Mouse (Mus musculus) T-helper 1 cell (primary cell): ENCODE results near the gene Aldh1a7.
"Not testable (repeated sequence)": the region's sequence is repeated elsewhere in the genome, so short reads cannot be mapped to it uniquely, and the experiment has no call there.

Experiments used
- in situ Hi-C: fragments of 300-600 bp; cut with MboI, MseI; formaldehyde crosslinking; loops from one replicate; pipeline ENCODE4 v1.15.1; 2025; ENCODE audit warnings: high pct_unique_total_duplicates

The Aldh1a7 gene

GRCm38 (mm10) chr19:20727381-20727780 lies at the start of gene Aldh1a7:
Gene Aldh1a7 (minus strand): TSS chr19:20727562.
- in situ Hi-C loops, result no loop called here

- in situ Hi-C loops, result no loop called here
Measured at GRCm38 (mm10) chr19:20775681-20776080, 48.3 kb upstream of the Aldh1a7 start.

GRCm38 (mm10) chr19:20773941-20774340 lies 46.6 kb upstream of the Aldh1a7 start:
- in situ Hi-C loops, result no loop called here

- in situ Hi-C loops, result loop anchor here (5.0 kb wide), 1 partner anchor 402 kb away; no protein-coding TSS in a partner anchor
Measured at GRCm38 (mm10) chr19:20764214-20764613, 36.9 kb upstream of the Aldh1a7 start.

GRCm38 (mm10) chr19:20761675-20762426 lies 34.5 kb upstream of the Aldh1a7 start:
- in situ Hi-C loops, result loop anchor here (5.0 kb wide), 1 partner anchor 400 kb away; no protein-coding TSS in a partner anchor

- in situ Hi-C loops, result loop anchor here (5.0 kb wide), 1 partner anchor 399 kb away; no protein-coding TSS in a partner anchor
Measured at GRCm38 (mm10) chr19:20761119-20761518, 33.8 kb upstream of the Aldh1a7 start.

GRCm38 (mm10) chr19:20744630-20745029 lies 17.3 kb upstream of the Aldh1a7 start:
- in situ Hi-C loops, result no loop called here

- in situ Hi-C loops, result no loop called here
Measured at GRCm38 (mm10) chr19:20728278-20728677, 916 bp upstream of the Aldh1a7 start.

- in situ Hi-C loops, result no loop called here
Measured at GRCm38 (mm10) chr19:20722913-20723312, 4.4 kb downstream of the Aldh1a7 start.

GRCm38 (mm10) chr19:20720298-20720697 lies 7.1 kb downstream of the Aldh1a7 start:
- in situ Hi-C loops, result no loop called here

GRCm38 (mm10) chr19:20715617-20716016 lies 11.7 kb downstream of the Aldh1a7 start:
- in situ Hi-C loops, result no loop called here

- in situ Hi-C loops, result no loop called here
Measured at GRCm38 (mm10) chr19:20715093-20715492, 12.3 kb downstream of the Aldh1a7 start.

- in situ Hi-C loops, result no loop called here
Measured at GRCm38 (mm10) chr19:20714543-20714942, 12.8 kb downstream of the Aldh1a7 start.

- in situ Hi-C loops, result no loop called here
Measured at GRCm38 (mm10) chr19:20707159-20707558, 20.2 kb downstream of the Aldh1a7 start.

GRCm38 (mm10) chr19:20706747-20707146 lies 20.6 kb downstream of the Aldh1a7 start:
- in situ Hi-C loops, result no loop called here

- in situ Hi-C loops, result no loop called here
Measured at GRCm38 (mm10) chr19:20702074-20702473, 25.3 kb downstream of the Aldh1a7 start.

- in situ Hi-C loops, result no loop called here
Measured at GRCm38 (mm10) chr19:20677697-20678355, 49.5 kb downstream of the Aldh1a7 start.

GRCm38 (mm10) chr19:20654141-20654873 lies 73.1 kb downstream of the Aldh1a7 start:
- in situ Hi-C loops, result loop anchor here (10.0 kb wide), 1 partner anchor 1410 kb away; no protein-coding TSS in a partner anchor

- in situ Hi-C loops, result loop anchor here (10.0 kb wide), 1 partner anchor 1412 kb away; no protein-coding TSS in a partner anchor
Measured at GRCm38 (mm10) chr19:20653082-20653676, 74.2 kb downstream of the Aldh1a7 start.

GRCm38 (mm10) chr19:20650008-20650407 lies 77.4 kb downstream of the Aldh1a7 start:
- in situ Hi-C loops, result loop anchor here (10.0 kb wide), 1 partner anchor 1415 kb away; no protein-coding TSS in a partner anchor

- in situ Hi-C loops, result not testable (repeated sequence)
Measured at GRCm38 (mm10) chr19:20647496-20647895, 79.9 kb downstream of the Aldh1a7 start.
